Mouse (Mus musculus): ENCODE data around the gene Zfp423. TPM values are rescaled to one million over a fixed set of nuclear protein-coding genes. Genes with fewer than 3 reads are reported as not detected.

The Zfp423 gene
- polyA plus RNA-seq, 1 experiment: 18.1 TPM

GRCm38 (mm10) chr8:87804327-87804900 lies 155.0 kb downstream of the Zfp423 start:
- no peak for DNase-seq (ENCODE audit: low spot score)

DNA sequence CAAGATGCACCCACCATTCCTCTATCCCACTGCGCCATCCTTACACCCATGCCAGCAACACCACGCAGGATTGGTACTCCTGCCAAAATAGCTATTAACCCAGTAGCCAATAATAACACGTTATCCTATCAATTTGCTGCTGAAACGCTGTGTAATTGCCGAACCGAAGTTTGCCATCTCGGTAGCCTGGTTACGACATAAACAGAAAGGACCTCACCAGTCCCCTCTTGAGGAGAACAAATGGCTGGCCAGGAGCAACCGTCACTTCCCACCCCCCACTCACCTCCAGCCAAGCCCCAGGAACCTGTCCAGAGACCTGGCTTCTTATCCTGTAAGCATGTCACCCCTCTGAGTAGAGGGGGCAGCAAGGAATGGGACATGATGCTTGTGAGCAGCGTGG lies 156.0 kb downstream of the Zfp423 start:
- no peak for DNase-seq (ENCODE audit: low spot score)

DNA sequence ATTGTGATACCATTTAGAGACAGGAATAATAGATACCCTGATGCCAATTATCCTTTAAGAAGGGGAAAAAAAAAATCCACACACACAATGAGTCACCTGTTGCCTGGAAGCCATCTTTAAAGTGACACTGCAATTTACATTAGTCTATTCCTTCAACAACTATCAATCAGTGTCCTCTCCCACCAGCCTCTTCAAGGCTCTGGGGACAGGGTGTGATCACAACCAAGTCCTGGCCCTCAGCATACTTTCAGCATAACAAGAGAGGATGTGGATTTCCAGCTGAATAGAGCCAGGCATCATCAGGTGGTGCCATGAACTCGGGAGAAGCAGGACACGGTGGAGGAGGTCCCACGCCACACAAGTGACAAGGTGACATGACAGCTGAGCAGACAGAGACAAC lies 156.8 kb downstream of the Zfp423 start:
- DNase-seq (ENCODE audit: low spot score): no peak

DNA sequence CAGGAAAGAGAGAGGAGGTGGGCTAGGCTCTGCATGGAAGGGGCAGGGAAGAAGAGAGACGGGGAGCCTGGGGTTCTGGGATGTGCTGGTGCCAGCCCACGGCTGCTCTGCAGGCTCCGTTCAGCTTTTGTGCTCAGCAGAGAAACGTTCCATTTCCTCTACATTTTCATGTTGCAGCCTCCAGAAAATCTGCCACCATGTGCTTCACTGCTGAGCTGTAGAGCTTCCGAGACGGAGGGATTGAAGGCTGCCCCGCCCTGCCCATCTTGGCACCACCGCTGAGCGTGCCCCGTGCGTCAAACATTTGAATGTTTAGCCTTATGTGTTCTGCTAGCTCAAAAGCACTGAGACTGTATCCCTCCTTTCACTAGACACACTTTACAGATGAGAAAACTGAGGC lies 159.3 kb downstream of the Zfp423 start:
- no peak for DNase-seq (ENCODE audit: low spot score)

DNA sequence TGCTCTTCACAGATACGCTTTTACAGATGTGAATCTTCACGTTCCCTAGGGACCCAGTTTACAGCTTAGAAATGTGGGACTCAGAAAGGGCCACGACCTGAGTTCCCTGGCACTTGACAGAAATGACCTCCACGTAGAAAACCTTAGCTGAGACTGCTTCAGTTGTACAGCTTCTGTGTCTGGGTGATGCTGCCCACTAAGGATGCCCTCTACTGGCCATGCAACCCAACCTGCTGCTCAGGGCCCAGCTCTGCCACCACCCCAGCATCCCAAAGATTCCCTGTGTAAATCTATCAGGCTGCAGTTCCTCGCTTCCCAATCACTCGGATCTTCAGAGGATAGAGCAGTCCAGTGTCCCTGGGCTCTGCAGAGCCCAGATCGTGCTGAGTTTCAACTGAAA lies 163.2 kb downstream of the Zfp423 start:
- no peak for DNase-seq (ENCODE audit: low spot score)

GRCm38 (mm10) chr8:87794639-87795038 lies 164.8 kb downstream of the Zfp423 start:
- no peak for DNase-seq (ENCODE audit: low spot score)

GRCm38 (mm10) chr8:87791103-87791502 lies 168.3 kb downstream of the Zfp423 start:
- DNase-seq (ENCODE audit: low spot score): no peak

DNA sequence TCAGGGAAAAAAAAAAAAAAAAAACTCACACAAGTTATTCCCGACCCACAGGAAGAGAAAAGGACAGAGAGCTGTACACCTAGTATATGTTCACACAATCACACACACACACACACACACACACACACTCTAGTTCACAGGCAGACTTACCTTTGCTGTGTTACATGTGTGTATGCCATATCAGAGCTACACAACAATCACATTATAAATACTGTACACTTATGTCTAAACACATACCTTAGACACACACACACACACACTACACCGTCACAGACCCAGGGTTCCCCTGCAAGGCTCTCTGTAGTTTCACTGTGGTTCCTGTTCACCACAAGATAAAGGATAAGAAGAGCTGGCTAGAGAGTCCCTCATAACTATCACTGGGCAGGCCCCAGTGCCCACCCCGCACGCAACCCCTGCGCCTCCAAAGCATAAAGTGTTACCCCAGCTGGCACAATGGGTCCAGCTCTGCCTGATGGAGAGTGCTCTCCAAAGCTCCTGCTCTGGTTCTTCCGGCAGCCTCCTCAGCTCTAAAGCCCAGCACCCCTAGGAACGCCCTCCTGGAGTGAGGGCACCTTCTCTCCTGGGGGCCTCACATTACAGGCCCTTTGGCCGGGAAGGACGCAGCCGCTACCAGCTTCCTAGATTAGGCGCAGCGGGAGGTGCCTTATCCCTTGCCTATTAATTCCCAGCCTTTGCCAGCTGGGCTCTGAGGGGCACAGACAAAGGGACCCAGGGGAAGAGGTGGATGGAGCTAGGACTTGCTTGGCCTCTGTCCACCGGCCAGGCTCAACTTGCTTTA lies 174.6 kb downstream of the Zfp423 start:
- no peak for DNase-seq (ENCODE audit: low spot score)

- no peak for DNase-seq (ENCODE audit: low spot score)
These were observed 175.2 kb downstream of the Zfp423 start for GRCm38 (mm10) chr8:87784227-87784626.

DNA sequence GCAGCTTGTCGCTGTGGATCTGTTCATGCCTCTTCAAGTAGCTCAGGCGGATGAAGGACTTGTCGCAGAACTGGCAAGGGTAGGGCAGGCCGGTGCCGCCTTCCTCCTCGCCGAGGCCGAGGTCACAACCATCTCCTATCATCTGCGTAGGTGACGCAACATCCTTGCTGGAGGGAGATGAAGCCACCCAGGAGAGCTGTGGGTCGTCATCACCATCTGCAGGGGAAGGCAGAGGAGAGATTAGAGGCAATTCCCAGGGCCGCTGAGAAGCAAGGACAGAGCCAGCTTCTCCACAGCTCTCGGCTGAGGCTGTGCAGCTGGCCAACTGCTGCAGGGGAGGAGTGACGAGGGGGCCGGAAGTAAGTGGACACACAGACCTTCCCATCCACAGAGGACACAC lies 176.2 kb downstream of the Zfp423 start:
- no peak for DNase-seq (ENCODE audit: low spot score)

DNA sequence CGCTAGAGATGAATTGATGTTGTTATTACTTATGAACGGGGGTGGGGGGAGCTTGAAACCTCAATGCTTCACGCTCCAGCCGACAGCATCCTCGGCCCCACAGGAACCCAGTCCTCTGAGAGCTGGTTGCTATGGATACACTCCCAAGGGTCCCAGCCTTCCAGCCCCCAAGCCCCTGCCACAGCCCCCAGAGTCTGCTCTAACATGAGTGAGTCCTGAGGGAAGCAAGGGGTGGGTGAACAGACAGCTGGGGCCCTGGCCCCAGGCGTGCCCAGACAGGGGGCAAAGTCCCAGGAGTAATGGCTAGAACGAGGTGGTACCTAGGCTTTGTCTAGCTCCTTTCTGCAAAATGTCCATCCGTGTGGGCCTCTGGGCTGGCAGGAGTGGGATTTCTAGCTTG lies 181.8 kb downstream of the Zfp423 start:
- DNase-seq (ENCODE audit: low spot score): no peak

DNA sequence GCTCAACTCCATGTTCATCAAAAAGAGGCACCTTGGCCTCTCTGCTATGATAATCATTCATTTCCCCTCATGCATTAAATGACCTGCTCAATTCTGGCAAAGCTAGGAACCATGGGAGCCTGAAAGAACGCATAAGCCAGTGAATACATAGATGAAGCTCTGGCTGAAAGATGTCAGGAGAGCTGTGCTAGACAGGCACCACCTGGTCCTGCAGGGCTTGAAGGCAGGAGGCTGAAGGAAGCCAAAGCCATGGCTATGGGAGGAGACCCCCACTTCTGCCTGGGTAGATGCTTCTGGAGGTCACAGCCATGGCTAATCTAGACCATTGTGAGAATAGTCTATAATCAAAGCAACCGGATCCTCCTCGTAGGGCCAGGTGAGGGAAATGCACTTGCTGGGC lies 183.5 kb downstream of the Zfp423 start:
- no peak for DNase-seq (ENCODE audit: low spot score)

GRCm38 (mm10) chr8:87774966-87775365 lies 184.4 kb downstream of the Zfp423 start:
- no peak for DNase-seq (ENCODE audit: low spot score)

DNA sequence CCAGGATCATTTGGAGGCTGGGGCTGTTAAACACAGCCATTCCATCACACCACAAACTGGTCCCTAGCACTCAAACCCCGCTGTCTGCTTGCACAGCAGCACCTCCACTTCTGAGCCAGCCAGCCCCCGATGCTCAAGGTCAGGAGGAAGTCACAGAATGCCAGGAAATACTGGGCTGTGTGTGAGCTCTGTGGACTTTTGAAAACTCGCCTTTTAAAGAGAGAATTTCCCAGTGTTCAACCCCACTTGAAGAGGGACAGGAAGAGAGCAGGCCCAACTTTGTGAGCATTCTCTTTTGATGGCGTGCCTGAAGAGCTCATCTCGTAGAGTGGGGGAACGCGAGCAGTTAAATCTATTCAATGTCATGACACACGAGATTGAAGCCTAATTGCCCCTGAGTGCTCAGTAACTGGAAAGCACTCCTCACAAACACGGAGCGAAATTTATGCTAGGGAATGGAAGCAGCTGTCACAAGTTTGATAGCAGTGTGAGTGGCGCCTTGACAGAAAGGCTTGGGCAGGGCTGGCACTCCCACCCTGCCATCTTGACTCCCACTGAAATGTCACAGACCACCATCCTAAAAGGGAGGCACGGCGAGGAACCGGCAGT lies 186.4 kb downstream of the Zfp423 start:
- DNase-seq (ENCODE audit: low spot score): no peak

DNA sequence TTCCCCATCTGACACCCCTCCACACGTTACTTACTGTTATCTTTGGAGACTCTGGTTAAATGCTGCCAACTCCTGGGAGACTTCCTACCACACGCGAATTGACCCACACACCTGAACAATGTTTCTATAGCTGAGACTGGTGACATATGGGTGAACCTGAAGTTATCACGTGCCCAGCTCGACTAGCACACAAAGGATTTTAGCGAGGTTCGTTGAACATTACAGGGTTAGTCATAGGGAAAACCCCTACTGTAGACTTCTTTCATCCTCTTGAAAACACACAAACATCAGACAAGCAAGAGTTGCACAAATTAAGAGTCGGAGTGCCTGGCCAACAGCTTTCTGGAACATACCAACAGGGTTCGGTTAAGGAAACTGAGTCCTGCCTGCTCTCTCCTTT lies 191.5 kb downstream of the Zfp423 start:
- no peak for DNase-seq (ENCODE audit: low spot score)

DNA sequence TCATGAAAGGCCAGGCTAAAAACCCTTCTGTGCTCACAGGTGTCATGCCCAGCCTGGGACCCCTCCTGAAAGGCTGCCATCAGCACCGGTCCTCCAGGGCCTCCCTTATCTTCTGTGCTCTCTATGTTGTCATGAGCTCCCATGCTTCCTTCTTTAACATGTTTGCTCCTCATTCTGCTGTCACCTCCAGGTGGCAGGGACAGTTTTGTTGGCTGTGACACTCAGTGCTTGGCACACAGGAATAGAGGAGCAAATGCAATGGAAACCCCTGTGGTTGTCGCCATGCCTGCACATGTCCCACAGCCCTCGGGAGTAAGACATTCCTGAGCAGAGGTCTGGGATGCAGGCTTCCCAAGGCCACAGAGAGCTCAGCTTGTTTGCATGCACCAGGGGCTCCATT lies 194.1 kb downstream of the Zfp423 start:
- no peak for DNase-seq (ENCODE audit: low spot score)

- DNase-seq (ENCODE audit: low spot score): no peak
These were observed 200.6 kb downstream of the Zfp423 start for GRCm38 (mm10) chr8:87758750-87759149.

- DNase-seq (ENCODE audit: low spot score): no peak
These were observed 204.5 kb downstream of the Zfp423 start for GRCm38 (mm10) chr8:87754853-87755252.

GRCm38 (mm10) chr8:87753636-87754035 lies 205.8 kb downstream of the Zfp423 start:
- no peak for DNase-seq (ENCODE audit: low spot score)

- no peak for DNase-seq (ENCODE audit: low spot score)
These were observed 206.2 kb downstream of the Zfp423 start for GRCm38 (mm10) chr8:87753148-87753547.

- DNase-seq (ENCODE audit: low spot score): no peak
These were observed 206.7 kb downstream of the Zfp423 start for GRCm38 (mm10) chr8:87752710-87753109.

- no peak for DNase-seq (ENCODE audit: low spot score)
These were observed 211.8 kb downstream of the Zfp423 start for GRCm38 (mm10) chr8:87747582-87747981.

DNA sequence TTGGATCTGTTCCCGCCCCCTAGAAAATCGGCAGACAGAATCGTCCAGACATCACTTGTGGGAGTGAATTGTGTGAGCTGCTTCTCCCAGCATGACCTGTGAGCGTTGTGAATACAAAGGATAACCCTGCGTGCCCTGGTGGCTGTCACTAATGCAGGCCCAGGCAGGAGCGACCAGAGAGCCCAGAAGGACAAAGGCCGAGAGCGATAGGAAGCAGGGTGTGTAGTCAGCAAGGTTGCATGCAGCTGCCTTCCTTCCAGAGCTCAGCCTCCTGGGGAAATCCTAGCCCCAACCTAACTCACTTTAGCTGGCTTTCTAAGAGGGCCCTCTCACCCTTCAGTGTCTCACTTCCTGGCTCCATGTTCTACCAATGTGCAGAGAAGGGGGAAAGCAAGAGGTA lies 212.3 kb downstream of the Zfp423 start:
- DNase-seq (ENCODE audit: low spot score): no peak

Measured in urinary bladder, adult 2 months (tissue).